Mouse (Mus musculus) C2C12 (cell line): Measurements from ENCODE around the gene Tab1.

Experiments
- CEBPB ChIP-seq: IDR thresholded peaks from one replicate; pipeline ENCODE4 v1.6.1; 2011; ENCODE audit warnings: low read depth, mild to moderate bottlenecking, control low read depth, moderate library complexity
- CTCF ChIP-seq: IDR thresholded peaks from one replicate; pipeline ENCODE4 v1.5.1; 2011; ENCODE audit not compliant: control insufficient read depth, insufficient read depth, insufficient read length
- FOSL1 ChIP-seq: IDR thresholded peaks from one replicate; pipeline ENCODE4 v1.8.0; 2011; ENCODE audit warnings: mild to moderate bottlenecking, low read length; ENCODE audit not compliant: poor library complexity, insufficient read depth, severe bottlenecking
- MAX ChIP-seq: IDR thresholded peaks from one replicate; pipeline ENCODE4 v1.6.1; 2011; ENCODE audit warnings: mild to moderate bottlenecking, control low read depth
- MYOD1 ChIP-seq: IDR thresholded peaks from one replicate; pipeline ENCODE4 v1.6.1; 2011; ENCODE audit warnings: low read depth; ENCODE audit not compliant: control insufficient read depth, insufficient read length
- MYOG ChIP-seq: IDR thresholded peaks from one replicate; pipeline ENCODE4 v1.6.1; 2011; ENCODE audit not compliant: control insufficient read depth, insufficient read length; ENCODE audit errors: extremely low read depth
- USF1 ChIP-seq: IDR thresholded peaks from one replicate; pipeline ENCODE4 v1.6.1; 2011; ENCODE audit warnings: low read depth, mild to moderate bottlenecking, control low read depth, moderate library complexity

DNA sequence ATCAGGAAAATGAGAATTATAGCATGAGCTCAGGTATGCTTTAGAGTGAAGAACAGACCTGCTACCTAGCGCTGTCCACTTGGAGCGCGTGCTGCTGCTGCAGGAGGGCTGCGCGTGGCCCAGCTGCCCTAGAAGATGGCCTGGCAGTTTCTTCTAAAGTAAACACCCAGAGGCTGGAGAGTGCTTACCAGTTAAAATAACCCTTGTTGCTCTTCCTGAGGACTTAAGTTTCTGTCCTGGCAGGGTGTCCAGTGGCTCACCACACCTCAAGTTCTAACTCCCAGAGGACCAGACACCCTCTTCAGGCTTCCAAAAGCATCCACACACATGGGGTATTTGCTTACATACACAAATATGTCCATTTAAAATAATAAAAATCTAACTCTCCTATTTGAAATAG lies 12.5 kb downstream of the Tab1 start:
- TF ChIP-seq CTCF (no peak), FOSL1 (no peak), MYOG (no peak), USF1 (no peak), MYOD1 (no peak), MAX (no peak), CEBPB (no peak)
